Mouse (Mus musculus) urinary bladder, postnatal 10 days (tissue): ENCODE results near the gene Gmcl1.

Source experiments
- DNase-seq: peaks from one replicate; pipeline ENCODE4 v3.0.0; 2022; ENCODE audit warnings: low spot score

Gene Gmcl1

GRCm38 (mm10) chr6:86660161-86660877, 72.9 kb downstream of the Gmcl1 start:
- no peak for DNase-seq

- no peak for DNase-seq
Measured at GRCm38 (mm10) chr6:86658501-86658900, 74.7 kb downstream of the Gmcl1 start.

GRCm38 (mm10) chr6:86654270-86654916, 78.8 kb downstream of the Gmcl1 start:
- no peak for DNase-seq

GRCm38 (mm10) chr6:86653026-86653425, 80.2 kb downstream of the Gmcl1 start:
- no peak for DNase-seq

GRCm38 (mm10) chr6:86646143-86646542, 87.0 kb downstream of the Gmcl1 start:
- DNase-seq, result no peak

GRCm38 (mm10) chr6:86645551-86645950, 87.6 kb downstream of the Gmcl1 start:
- DNase-seq, result no peak

- DNase-seq, result no peak
Measured at GRCm38 (mm10) chr6:86644775-86645400, 88.3 kb downstream of the Gmcl1 start.
